Mouse (Mus musculus): ENCODE measurements around the gene Frem1. TPM values are rescaled to one million over a fixed set of nuclear protein-coding genes. Genes with fewer than 3 reads are reported as not detected.

The Frem1 gene
- total RNA-seq, 4 experiments from 2014 or later = 2.0 to 2.6 (median 2.2) TPM

DNA sequence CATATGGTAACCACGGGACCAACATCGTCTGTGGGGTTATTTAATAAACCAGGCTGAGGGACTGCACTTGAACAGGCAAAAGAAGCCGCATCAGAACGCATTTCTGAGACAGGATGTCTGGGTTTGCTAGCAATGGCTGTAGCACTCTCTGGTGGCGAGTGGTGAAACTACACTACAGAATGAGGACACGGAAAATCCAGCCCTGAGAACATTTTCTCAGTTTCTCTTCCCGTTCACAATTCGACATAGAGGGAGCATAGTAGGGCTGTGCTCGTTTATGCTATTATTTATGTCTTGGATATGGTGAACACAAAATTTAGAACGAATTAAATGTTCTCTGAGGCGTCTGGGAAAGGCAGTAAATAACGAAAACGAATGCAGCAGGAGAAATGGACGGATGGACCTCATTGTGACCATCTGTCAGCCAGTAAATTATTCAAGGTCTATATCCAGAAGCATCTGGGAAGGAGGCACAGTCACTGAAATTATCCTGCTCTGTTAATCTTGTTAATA lies 118.4 kb downstream of the Frem1 start:
- DNase-seq (ENCODE audit: low spot score in 2 of 2) = peak; percentile 51 to 78

- DNase-seq (ENCODE audit: low spot score in 2 of 2) = no peak
Measured at GRCm38 (mm10) chr4:82930079-82930478, 122.1 kb downstream of the Frem1 start.

- no peak for DNase-seq (ENCODE audit: low spot score in 2 of 2)
Measured at GRCm38 (mm10) chr4:82921962-82922361, 130.2 kb downstream of the Frem1 start.

GRCm38 (mm10) chr4:82918625-82919024 lies 133.5 kb downstream of the Frem1 start:
- DNase-seq (ENCODE audit: low spot score in 2 of 2) = no peak

GRCm38 (mm10) chr4:82916678-82917050 lies 135.5 kb downstream of the Frem1 start:
- no peak for DNase-seq (ENCODE audit: low spot score in 2 of 2)

- no peak for DNase-seq (ENCODE audit: low spot score in 2 of 2)
Measured at GRCm38 (mm10) chr4:82916003-82916677, 136.0 kb downstream of the Frem1 start.

DNA sequence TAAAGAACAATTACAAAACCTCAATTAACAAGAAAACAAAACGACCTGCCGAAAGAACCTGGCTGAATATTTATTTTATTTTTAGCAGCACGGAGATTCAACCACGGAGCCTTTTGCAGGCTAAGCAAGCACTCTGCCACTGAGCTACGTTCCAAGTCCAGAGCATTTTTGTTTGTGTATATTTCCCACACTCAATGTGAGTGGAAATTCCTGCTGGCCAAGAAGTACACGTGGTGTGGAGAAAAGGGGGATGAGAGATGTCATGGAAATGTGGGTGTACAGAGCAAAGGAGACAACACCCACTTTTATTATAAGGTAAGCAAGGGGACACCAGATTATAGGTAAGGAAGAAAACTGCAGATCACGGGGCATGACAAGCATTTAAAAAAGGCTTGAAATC lies 136.6 kb downstream of the Frem1 start:
- no peak for DNase-seq (ENCODE audit: low spot score in 2 of 2)

GRCm38 (mm10) chr4:82914601-82915143 lies 137.5 kb downstream of the Frem1 start:
- DNase-seq (ENCODE audit: low spot score in 2 of 2) = no peak

DNA sequence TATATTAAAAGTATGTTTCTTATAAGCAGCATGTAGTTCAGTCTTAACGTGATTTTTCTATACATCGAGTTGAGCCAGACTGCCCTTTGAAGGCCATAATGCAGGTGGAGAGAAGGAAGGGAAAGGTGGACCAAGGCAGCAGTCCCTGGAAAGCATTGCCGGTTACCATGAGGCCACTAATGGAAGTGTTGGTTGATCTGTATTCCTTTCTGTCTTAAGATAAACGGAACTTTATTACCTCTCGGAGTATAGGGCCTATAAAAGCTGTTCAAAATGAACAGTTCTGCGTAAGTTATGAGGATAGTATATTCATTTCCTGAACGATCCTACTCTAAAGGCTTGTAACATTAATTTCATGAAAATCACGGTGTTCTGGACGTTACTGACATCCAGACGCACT lies 156.9 kb downstream of the Frem1 start:
- no peak for DNase-seq (ENCODE audit: low spot score in 2 of 2)

DNA sequence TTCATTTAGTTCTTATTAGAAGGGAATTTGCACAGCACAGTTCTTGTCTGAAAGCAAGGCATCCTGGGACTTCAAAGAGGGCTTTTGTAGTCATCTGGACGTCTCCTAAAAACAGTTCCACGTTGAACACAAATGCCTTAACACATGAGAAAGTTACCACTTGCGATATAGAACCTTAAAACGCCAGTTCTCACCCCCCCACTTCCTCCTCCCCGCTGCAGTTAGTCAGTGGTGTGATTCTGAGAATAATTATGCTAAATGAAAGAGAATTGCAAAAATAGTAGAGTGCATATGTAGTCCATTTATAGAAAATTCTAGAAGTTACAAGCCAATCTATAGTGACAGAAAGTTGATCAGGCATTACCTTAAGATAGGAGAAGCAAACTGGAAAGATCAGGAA lies 159.9 kb downstream of the Frem1 start:
- peak in 1 of 2 experiments; percentile 17 for DNase-seq (ENCODE audit: low spot score in 2 of 2)

- no peak for DNase-seq (ENCODE audit: low spot score in 2 of 2)
Measured at GRCm38 (mm10) chr4:82891566-82891965, 160.6 kb downstream of the Frem1 start.

- DNase-seq (ENCODE audit: low spot score in 2 of 2) = no peak
Measured at GRCm38 (mm10) chr4:82891049-82891448, 161.1 kb downstream of the Frem1 start.

- no peak for DNase-seq (ENCODE audit: low spot score in 2 of 2)
Measured at GRCm38 (mm10) chr4:82890585-82890984, 161.6 kb downstream of the Frem1 start.

DNA sequence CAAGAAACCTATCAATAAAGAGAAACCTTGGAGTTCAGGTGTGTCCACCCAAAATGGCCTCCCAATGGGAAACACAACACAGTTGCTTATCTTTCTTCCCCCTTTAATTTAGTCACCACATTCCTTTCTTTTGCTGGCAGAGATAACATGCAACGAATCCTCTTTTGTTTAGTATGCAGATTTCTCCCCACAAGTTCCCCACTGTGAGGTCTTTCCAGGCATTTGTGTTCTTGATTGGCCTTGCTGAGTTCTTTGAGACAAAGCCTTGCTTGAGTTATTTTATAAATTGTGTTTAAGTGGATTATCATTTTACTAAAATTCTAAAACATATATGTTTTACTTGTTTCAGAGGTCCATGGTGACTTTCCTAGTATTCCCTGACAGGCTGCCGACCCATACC lies 166.0 kb downstream of the Frem1 start:
- DNase-seq (ENCODE audit: low spot score in 2 of 2) = no peak

- DNase-seq (ENCODE audit: low spot score in 2 of 2) = no peak
Measured at GRCm38 (mm10) chr4:82885535-82885913, 166.6 kb downstream of the Frem1 start.

DNA sequence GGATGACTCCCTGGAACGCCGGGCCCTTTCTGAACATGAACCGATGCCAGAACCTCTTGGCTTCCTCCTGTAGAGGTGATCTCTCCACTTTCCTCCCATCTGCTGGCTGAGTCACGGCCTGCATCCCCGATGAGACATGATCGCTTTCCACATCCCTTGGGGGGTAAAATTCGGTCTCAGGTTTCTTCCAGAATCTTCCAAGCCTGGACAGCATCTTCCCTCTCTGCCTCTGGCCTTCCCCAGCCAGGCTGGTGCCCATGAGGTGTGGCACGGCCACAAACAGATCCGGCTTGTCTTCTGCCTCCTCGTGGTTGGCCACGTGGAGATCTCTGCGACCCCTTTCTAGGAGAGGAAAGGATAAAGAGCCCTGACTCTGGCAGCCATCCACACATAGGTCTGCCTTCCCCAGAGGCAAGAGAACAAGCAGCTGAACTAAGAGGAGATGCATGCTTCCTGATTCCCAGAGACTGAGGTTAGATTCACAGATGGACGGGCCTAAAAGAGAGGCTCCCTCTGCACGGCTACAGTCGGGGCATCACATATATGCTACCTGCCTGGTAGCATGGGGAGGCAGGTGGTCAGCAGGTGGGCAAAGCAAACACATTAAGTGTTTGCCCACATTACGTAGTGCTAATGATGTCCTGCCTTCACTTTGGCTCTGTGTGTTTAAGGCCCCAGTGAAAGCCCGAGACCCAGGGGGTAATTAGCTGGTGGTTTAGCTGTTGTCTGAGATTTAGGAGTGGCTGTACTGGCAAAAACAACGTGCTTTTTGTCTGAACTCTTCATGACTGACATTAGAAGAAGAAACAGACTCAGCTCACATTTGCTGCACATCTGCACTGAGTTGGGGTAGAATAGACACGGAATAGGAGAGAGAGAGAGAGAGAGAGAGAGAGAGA lies 167.3 kb downstream of the Frem1 start, which contains the start of gene Cer1:
Cer1 (minus strand) TSS at position 513 of the 899 bp plus-strand sequence.
- no peak for DNase-seq (ENCODE audit: low spot score in 2 of 2)

DNA sequence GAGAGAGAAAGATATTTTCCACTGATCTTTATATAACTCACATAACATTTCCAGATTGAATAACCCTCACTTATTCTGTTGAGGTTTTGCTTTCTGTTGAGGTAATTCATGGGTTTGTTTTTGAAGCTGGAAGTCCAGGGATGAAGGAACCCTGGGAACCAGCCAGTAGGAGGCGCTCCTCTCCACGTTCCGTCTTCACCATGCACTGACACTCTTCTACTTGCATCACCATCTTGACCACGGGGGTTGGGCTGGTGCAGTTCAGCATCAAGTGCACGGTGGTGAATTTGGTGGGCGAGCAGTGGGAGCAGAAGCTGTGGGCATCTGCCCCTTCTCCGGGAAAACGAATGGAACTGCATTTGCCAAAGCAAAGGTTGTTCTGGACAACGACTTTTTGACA lies 169.6 kb downstream of the Frem1 start:
- no peak for DNase-seq (ENCODE audit: low spot score in 2 of 2)

GRCm38 (mm10) chr4:82881366-82881765 lies 170.8 kb downstream of the Frem1 start:
- no peak for DNase-seq (ENCODE audit: low spot score in 2 of 2)

DNA sequence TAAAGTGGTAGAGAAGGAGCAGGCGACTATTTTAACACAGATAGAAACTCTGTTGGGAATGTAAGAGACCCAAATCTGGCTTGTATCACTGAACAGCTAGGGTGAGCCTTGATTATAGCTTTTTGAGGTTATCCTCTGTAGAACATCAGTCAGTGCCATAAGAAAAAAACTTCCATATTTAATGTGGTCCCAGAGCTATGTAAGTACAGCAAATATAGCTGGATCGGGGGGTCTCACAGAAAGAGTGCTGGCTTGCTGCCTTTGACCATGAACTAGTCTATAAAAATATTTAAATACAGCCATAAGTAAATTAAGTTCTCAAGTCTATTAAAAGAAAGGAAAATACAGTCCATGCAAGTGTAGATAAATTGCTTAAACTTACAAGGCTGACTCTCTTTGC lies 171.9 kb downstream of the Frem1 start:
- no peak for DNase-seq (ENCODE audit: low spot score in 2 of 2)

- DNase-seq (ENCODE audit: low spot score in 2 of 2) = no peak
Measured at GRCm38 (mm10) chr4:82879152-82879551, 173.0 kb downstream of the Frem1 start.

DNA sequence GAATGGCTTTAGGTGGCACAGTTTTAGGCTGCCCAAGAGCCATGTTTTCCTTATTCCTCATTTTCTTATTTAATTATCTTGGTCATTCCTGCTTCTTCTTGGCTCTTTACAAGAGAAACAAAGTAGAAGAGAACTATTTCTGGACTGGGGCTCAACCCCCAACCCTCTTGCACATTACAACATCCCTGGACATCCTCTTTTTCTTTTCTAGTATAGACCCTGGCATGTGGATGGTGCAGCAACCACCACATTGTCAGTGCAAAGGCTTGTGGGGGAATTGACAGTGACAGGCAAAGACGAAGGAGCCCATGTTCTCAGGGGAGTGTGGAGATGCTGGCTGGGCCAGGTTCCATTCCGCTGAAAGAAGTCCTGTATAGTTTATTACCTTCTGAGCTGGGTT lies 175.5 kb downstream of the Frem1 start:
- no peak for DNase-seq (ENCODE audit: low spot score in 2 of 2)

DNA sequence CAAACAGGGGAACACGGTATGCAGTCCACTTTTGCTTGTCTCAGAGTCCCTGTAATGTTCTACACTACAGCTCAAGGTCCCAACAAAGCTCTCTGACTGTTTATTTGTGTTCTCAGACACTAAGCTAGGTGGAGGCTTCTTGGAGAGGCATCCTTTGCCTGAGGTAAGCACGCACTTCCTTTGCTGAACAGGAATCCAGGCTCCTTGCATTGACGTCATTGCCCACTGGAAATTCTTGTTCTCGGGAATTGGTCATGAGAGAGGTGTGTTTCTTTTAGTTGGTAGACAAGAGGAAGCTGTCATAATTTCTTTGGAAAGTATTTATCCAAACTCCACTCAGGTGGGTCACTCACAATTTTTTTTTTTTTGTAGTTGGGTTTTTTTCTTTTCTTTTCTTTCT lies 176.6 kb downstream of the Frem1 start:
- no peak for DNase-seq (ENCODE audit: low spot score in 2 of 2)
